Mouse (Mus musculus) embryonic facial prominence, embryonic 10.5 days (tissue): ENCODE data around the gene Nle1. TPM values are rescaled to one million over a fixed set of nuclear protein-coding genes. Genes with fewer than 3 reads are reported as not detected.
A peak's percentile ranks its signal among the peaks of the same experiment; 100 is the strongest.
"Not testable (repeated sequence)": the region's sequence is repeated elsewhere in the genome, so short reads cannot be mapped to it uniquely, and the experiment has no call there.

Experiments
- DNase-seq: peaks from one replicate; pipeline ENCODE4 v3.0.0-alpha.2; 2017; ENCODE audit warnings: low spot score
- H3K27ac ChIP-seq: fragments of 300-500 bp; sonication (generic); replicated peaks from 2 replicates; pipeline ENCODE4 v1.5.1; 2016; ENCODE audit warnings: mild to moderate bottlenecking
- H3K27me3 ChIP-seq: fragments of 300-500 bp; sonication (generic); replicated peaks from 2 replicates; pipeline ENCODE4 v1.6.1; 2016; ENCODE audit warnings: low read depth, mild to moderate bottlenecking; ENCODE audit not compliant: poor library complexity, severe bottlenecking
- H3K36me3 ChIP-seq: fragments of 300-500 bp; sonication (generic); replicated peaks from 2 replicates; pipeline ENCODE4 v1.6.1; 2016; ENCODE audit warnings: mild to moderate bottlenecking, moderate library complexity
- H3K4me1 ChIP-seq: fragments of 300-500 bp; sonication (generic); 2 replicates; pipeline ENCODE4 v1.6.1; 2016
- H3K4me3 ChIP-seq: fragments of 300-500 bp; sonication (generic); 2 replicates; pipeline ENCODE4 v1.5.1; 2016; ENCODE audit warnings: mild to moderate bottlenecking, moderate library complexity
- H3K9me3 ChIP-seq: fragments of 300-500 bp; sonication (generic); 2 replicates; pipeline ENCODE4 v1.6.1; 2016; ENCODE audit warnings: mild to moderate bottlenecking
- WGBS: fragments of 180-500 bp; shearing (Covaris S2); methylation state at CpG from one replicate; pipeline ENCODE4 v1.1.7; 2016; 5-methylcytosine and 5-hydroxymethylcytosine counted together
- polyA plus RNA-seq: library from polyadenylated mRNA; unstranded; fragments of >200 nt; fragmentation: Nextera tagmentation; extraction: Ambion mirVana; gene quantifications from 2 replicates; pipeline ENCODE4 v1.2.1, GENCODE M21; 2016

Gene Nle1
- polyA plus RNA-seq, 1 experiment from 2014 or later: 41.2 TPM

DNA sequence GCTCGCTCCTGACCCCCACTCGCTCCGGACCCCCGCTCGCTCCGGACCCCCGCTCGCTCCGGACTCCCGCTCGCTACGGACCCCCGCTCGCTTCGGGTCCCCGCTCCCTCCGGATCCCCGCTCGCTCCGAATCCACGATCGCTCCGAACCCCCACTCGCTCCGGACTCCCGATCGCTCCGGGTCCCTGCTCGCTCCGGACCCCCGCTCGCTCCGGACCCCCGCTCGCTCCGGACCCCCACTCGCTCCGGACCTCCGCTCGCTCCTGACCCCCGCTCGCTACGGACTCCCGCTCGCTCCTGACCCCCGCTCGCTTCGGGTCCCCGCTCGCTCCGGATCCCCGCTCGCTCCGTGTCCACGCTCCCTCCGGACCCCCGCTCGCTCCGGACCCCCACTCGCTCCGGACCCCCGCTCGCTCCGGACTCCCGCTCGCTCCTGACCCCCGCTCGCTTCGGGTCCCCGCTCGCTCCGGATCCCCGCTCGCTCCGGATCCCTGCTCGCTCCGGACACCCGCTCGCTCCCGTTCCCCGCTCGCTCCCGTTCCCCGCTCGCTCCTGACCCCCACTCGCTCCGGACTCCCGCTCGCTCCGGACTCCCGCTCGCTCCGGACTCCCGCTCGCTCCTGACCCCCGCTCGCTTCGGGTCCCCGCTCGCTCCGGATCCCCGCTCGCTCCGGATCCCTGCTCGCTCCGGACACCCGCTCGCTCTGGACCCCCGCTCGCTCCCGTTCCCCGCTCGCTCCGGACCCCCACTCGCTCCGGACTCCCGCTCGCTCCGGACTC is 23.6 kb upstream of the Nle1 start:
- peaks cover 18% of the 10 kb centered on the region for H3K4me1 ChIP-seq
- peak; percentile 30 for DNase-seq
- not testable (repeated sequence) for H3K9me3 ChIP-seq, H3K36me3 ChIP-seq, H3K27ac ChIP-seq
- H3K27me3 ChIP-seq: peaks cover 94% of the 10 kb centered on the region
- WGBS: 1% methylated on average over 118 of the region's 119 CpGs
- H3K4me3 ChIP-seq: peak overlapping the region; percentile 60

DNA sequence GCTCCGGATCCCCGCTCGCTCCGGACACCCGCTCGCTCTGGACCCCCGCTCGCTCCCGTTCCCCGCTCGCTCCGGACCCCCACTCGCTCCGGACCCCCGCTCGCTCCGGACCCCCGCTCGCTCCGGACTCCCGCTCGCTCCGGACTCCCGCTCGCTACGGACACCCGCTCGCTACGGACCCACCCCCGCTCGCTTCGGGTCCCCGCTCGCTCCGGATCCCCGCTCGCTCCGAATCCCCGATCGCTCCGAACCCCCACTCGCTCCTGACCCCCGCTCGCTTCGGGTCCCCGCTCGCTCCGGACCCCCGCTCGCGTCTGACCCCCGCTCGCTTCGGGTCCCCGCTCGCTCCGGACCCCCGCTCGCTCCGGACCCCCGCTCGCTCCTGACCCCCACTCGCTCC is 22.9 kb upstream of the Nle1 start:
- not testable (repeated sequence) for H3K36me3 ChIP-seq, H3K27ac ChIP-seq, H3K9me3 ChIP-seq
- Histone ChIP-seq H3K4me3 (peak overlapping the region; percentile 60), H3K27me3 (peaks cover 94% of the 10 kb centered on the region), H3K4me1 (peaks cover 18% of the 10 kb centered on the region)
- DNase-seq: peak; percentile 38
- under 1% methylated on average over 57 of the region's 63 CpGs for WGBS

DNA sequence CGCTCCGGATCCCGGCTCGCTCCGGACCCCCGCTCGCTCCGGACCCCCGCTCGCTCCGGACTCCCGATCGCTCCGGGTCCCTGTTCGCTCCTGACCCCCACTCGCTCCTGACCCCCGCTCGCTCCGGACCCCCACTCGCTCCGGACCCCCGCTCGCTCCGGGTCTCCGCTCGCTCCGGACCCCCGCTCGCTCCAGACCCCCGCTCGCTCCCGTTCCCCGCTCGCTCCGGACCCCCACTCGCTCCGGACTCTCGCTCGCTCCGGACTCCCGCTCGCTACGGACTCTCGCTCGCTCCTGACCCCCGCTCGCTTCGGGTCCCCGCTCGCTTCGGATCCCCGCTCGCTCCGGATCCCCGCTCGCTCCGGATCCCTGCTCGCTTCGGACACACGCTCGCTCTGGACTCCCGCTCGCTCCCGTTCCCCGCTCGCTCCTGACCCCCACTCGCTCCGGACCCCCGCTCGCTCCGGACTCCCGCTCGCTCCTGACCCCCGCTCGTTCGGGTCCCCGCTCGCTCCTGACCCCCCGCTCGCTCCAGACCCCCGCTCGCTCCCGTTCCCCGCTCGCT is 22.3 kb upstream of the Nle1 start:
- H3K27ac ChIP-seq, H3K36me3 ChIP-seq, H3K9me3 ChIP-seq: not testable (repeated sequence)
- H3K27me3 ChIP-seq: peaks cover 94% of the 10 kb centered on the region
- WGBS: under 1% methylated on average over 85 of the region's 85 CpGs
- H3K4me1 ChIP-seq: peaks cover 18% of the 10 kb centered on the region
- peak; percentile 42 for DNase-seq
- peak overlapping the region; percentile 60 for H3K4me3 ChIP-seq

DNA sequence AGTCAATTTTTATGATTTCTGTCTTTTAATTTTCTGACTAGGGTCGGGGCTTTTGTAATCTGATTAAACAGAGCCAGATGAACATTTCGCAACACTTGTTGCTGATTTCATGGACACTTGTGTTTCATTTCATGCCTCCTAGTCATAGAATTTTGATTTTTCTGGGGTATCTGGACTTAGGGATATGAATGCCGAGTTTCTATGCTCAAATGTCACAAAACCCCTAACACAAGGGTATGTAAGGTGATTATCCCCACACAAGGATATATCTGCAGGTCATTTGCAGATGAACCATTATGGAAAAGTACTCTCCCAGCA is 21.4 kb upstream of the Nle1 start:
- Histone ChIP-seq H3K27ac (no peak overlapping the region), H3K27me3 (peaks cover 91% of the 10 kb centered on the region), H3K4me3 (no peak overlapping the region), H3K9me3 (no peaks in the 10 kb centered on the region), H3K36me3 (no peaks in the 10 kb centered on the region), H3K4me1 (peaks cover 18% of the 10 kb centered on the region)
- WGBS: 45% methylated on average over 3 of the region's 3 CpGs
- DNase-seq: no peak

DNA sequence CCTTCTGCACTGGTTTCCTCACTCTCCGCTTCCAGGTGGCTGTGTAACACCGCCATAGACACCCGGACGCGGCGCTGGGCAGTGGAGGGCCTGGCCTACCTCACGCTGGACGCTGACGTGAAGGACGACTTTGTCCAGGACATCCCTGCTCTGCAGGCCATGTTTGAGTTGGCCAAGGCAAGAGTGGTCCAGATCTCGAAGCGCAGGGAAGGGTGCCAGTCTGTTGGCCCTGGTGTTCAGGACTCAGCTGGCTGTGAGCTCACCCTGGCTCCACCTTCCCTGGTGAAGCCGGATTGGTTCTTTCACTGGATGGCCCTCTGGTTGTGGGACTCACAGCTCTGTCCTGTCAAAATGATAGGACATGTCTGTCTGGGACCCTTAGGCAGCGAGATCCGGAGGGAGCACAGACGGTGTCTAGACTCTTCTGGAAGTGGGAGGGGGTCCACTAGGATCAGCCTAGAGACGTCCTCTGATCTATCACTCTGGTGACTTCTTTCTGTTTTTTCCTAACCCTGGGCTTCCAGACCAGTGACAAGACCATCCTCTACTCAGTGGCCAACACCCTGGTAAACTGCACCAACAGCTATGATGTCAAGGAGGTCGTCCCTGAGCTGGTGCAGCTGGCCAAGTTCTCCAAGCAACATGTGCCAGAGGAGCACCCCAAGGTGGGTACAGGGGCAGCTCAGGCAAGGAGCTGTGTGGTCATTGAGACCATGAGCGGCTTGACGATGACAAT is 20.9 kb upstream of the Nle1 start:
- H3K9me3 ChIP-seq: no peaks in the 10 kb centered on the region
- H3K4me1 ChIP-seq: peaks cover 18% of the 10 kb centered on the region
- WGBS: 32% methylated on average over 20 of the region's 20 CpGs
- H3K27me3 ChIP-seq: peaks cover 86% of the 10 kb centered on the region
- peak; percentile 17 for DNase-seq
- no peak overlapping the region for H3K4me3 ChIP-seq
- H3K27ac ChIP-seq: no peak overlapping the region
- no peaks in the 10 kb centered on the region for H3K36me3 ChIP-seq

DNA sequence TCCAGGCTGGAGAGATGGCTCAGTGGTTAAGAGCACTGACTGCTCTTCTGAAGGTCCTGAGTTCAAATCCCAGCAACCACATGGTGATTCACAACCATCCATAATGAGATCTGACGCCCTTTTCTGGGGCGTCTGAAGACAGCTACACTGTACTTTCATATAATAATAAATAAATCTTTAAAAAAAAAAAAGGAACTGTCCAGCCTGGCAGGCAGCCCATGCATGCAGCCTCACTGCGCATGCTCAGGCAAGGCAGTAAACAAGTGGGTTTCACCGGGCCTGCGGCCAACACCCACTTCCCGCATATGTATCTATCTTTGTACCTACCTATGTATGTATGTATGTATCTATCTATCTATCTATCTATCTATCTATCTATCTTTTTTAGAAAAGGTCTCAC is 15.7 kb upstream of the Nle1 start:
- H3K27me3 ChIP-seq: peaks cover 73% of the 10 kb centered on the region
- DNase-seq, H3K4me3 ChIP-seq, H3K4me1 ChIP-seq, H3K9me3 ChIP-seq, H3K27ac ChIP-seq, H3K36me3 ChIP-seq: not testable (repeated sequence)
- 89% methylated on average over 6 of the region's 6 CpGs for WGBS

DNA sequence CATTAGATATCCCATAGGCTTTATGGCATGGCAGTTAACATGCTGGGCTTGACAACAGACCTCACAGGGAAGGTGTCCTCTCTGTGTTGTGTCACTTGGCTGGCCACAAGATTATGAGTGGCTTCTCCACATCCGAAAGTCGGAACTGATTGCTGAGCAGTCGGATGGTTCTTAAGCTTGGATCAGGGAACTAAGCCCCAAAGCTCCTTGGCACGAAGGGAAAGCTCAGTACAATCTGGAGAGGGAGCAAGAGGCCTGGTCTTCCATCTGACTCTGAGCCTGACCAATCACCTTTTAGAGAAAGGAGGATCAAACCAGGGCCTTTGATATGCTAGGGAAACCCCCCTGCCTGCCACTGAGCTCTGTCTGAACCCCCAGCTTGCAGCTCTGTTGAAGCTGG is 13.5 kb upstream of the Nle1 start:
- no peaks in the 10 kb centered on the region for H3K4me1 ChIP-seq
- WGBS: 76% methylated on average over 4 of the region's 4 CpGs
- H3K4me3 ChIP-seq: no peak overlapping the region
- no peaks in the 10 kb centered on the region for H3K36me3 ChIP-seq
- DNase-seq: no peak
- no peak overlapping the region for H3K27ac ChIP-seq
- no peaks in the 10 kb centered on the region for H3K9me3 ChIP-seq
- H3K27me3 ChIP-seq: peaks cover 58% of the 10 kb centered on the region

DNA sequence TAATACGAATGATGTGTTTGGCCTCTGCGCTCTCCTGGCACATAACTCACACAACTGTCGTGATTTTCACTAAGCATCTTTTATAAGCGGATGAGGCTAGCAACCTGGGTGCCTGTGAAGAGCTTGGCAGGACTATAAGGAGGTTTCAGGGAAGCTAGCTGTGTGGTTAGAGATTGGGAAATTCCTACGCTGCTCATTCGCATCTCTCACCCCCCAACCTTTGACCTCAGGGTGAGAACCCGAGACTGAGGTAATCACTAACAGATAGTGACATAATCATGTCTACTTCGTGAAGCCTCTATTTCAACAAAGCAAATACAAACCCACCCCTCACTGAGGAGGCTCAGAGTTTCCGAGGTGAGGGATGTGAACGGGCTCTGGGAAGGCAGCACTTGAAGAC is 12.6 kb upstream of the Nle1 start:
- Histone ChIP-seq H3K36me3 (no peaks in the 10 kb centered on the region), H3K9me3 (no peaks in the 10 kb centered on the region), H3K27me3 (peaks cover 52% of the 10 kb centered on the region), H3K4me1 (no peaks in the 10 kb centered on the region), H3K4me3 (no peak overlapping the region), H3K27ac (no peak overlapping the region)
- DNase-seq: no peak
- 47% methylated on average over 10 of the region's 10 CpGs for WGBS

DNA sequence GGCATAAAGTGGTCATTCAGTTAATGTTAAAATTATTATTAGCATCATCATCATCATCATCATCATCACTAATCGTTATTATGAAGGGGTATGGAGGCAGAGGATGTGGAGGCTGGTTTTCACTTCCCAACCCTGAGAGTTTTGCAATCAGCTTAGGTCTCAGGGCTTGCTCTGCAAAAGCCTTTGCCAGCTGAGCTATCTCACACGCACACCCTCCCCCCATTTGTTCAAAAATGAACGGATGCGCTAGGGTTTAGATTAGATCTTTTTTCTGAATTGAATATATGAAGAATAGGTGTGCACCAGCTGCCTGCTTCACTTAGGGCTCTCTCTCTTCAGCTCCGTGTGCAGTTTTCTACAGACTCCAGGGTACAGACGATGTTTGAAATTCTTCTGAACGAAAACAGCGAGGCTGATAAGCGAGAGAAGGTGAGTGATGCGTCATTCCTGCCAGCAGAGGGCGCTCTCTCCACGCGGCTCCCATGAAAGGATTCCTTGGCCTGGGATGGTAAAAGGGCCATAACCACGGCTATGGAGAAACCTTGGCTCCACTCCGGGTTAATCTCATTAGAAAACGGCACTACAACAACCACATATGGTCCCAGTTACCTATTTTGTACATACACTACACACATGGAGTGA is 6.6 kb upstream of the Nle1 start:
- H3K9me3 ChIP-seq: no peaks in the 10 kb centered on the region
- peak overlapping the region; percentile 41 for H3K4me3 ChIP-seq
- H3K27me3 ChIP-seq: peaks cover 49% of the 10 kb centered on the region
- WGBS: 9% methylated on average over 16 of the region's 16 CpGs
- H3K4me1 ChIP-seq: peaks cover 5% of the 10 kb centered on the region; the same call in 1 of the 2 replicates
- H3K27ac ChIP-seq: no peak overlapping the region
- peak; percentile 86 for DNase-seq
- H3K36me3 ChIP-seq: no peaks in the 10 kb centered on the region

DNA sequence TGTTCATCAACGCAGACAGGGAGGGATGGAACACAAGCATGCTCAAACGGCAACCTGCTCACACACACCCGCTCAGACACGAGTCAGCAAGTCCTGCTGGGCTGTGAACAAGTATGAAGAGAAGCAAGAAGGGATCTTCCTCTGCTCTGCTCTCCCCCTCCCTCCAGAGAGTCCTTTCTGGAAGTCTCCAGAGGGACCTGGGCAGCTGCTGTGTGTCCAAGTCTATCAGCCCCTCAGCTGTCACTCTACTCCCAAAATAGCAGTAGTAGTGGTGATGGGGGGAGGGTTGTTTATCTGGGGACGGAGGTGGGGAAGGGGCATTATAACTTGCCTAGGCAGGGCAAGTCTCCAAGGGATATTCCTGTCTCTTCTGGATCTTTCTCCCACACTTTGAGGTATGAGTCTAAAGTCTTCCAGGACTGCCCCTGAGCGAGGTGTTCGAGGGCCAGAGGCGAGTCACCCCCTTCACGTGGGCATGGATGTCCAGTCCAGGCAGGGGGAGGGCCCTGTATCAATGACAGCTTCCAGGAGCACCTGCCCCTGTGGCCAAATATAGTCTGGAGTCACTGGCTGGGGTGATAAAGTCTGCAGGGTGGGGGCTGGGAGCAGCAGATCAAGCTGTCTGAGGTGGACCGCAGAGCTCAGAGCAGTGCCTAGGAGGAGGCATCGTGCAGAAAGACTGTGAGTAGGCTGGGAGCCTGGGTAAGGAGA is 2.6 kb upstream of the Nle1 start:
- H3K36me3 ChIP-seq: peaks cover 13% of the 10 kb centered on the region
- no peak overlapping the region for H3K27ac ChIP-seq
- H3K27me3 ChIP-seq: peaks cover 41% of the 10 kb centered on the region
- 82% methylated on average over 11 of the region's 11 CpGs for WGBS
- H3K4me3 ChIP-seq: no peak overlapping the region
- no peak for DNase-seq
- H3K4me1 ChIP-seq: peaks cover 17% of the 10 kb centered on the region
- no peaks in the 10 kb centered on the region for H3K9me3 ChIP-seq

DNA sequence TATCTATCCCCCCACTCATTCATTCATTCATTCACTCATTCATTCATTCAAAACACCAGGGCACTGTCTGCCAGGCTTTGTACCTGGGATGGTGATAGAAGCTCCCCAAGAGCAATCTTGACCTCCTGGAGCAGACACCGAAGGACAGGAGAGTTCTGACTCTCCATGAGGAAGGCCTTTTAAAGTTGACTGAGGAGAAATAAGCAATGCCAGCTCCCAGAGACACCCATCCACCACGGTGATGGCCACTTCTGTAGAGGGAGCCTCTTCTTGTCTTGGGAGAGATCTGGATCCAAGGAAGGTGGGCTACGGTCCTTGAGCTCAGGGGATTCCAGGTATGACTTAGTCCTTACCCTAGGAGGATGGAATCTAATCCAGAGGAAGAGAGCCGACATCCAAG is 2.0 kb upstream of the Nle1 start, which contains the start of gene Unc45b:
TSS of gene Unc45b (plus strand) at position 301 of the 400 bp plus-strand sequence.
- Histone ChIP-seq H3K27ac (no peak within 1 kb of the TSS), H3K4me3 (no peak within 1 kb of the TSS), H3K9me3 (no peaks in the 10 kb centered on the region), H3K27me3 (peaks cover 41% of the 10 kb centered on the region), H3K4me1 (peaks cover 17% of the 10 kb centered on the region), H3K36me3 (peaks cover 19% of the 10 kb centered on the region)
- 89% methylated on average over 4 of the region's 4 CpGs for WGBS
- no peak for DNase-seq

DNA sequence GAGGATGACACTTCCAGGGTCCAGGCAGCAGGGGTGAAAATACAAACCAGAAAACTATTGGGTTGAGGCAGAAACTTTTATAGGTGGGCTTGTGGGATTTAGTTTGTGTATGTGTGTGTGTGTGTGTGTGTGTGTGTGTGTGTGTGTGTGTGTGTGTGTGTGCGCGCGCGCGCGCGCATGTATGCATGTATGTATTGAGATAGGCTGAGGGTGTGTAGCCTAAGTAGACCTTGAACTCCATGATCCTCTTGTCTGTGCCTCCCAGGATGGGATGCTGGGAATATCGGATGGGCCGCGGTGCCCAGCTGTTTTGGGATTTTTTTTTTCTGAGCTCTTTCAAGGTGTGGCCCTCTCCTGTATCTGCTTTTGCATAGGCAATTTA is 388 bp upstream of the Nle1 start:
- Histone ChIP-seq H3K9me3 (no peaks in the 10 kb centered on the region), H3K36me3 (peaks cover 35% of the 10 kb centered on the region), H3K27me3 (peaks cover 35% of the 10 kb centered on the region), H3K4me3 (peak overlapping the region; percentile 90), H3K4me1 (peaks cover 12% of the 10 kb centered on the region), H3K27ac (peak overlapping the region; percentile 86)
- no peak for DNase-seq
- 50% methylated on average over 10 of the region's 10 CpGs for WGBS
